Mouse (Mus musculus) liver, embryonic 15.5 days (tissue): ENCODE measurements around the gene Gm20388. TPM values are rescaled to one million over a fixed set of nuclear protein-coding genes. Genes with fewer than 3 reads are reported as not detected.

ENCODE experiments used
- ATAC-seq: fragments of 200-750 bp; cut with Nextera tagmentation; 2 replicates; pipeline ENCODE4 v1.8.0; 2017; ENCODE audit warnings: moderate number of reproducible peaks, mild to moderate bottlenecking, moderate library complexity; ENCODE audit not compliant: insufficient read depth
- H3K27ac ChIP-seq: fragments of 300-500 bp; sonication (generic); replicated peaks from 2 replicates; pipeline ENCODE4 v1.5.1; 2015; ENCODE audit warnings: mild to moderate bottlenecking, inconsistent platforms
- H3K27me3 ChIP-seq: fragments of 300-500 bp; sonication (generic); 2 replicates; pipeline ENCODE4 v1.6.1; 2015; ENCODE audit warnings: mild to moderate bottlenecking, inconsistent platforms
- H3K36me3 ChIP-seq: fragments of 300-500 bp; sonication (generic); replicated peaks from 2 replicates; pipeline ENCODE4 v1.6.1; 2015; ENCODE audit warnings: moderate library complexity, mild to moderate bottlenecking, inconsistent platforms
- H3K4me1 ChIP-seq: fragments of 300-500 bp; sonication (generic); replicated peaks from 2 replicates; pipeline ENCODE4 v1.6.1; 2015; ENCODE audit warnings: inconsistent platforms
- H3K4me2 ChIP-seq: fragments of 300-500 bp; sonication (generic); 2 replicates; pipeline ENCODE4 v1.6.1; 2015; ENCODE audit warnings: moderate library complexity, mild to moderate bottlenecking, inconsistent platforms
- H3K4me3 ChIP-seq: fragments of 300-500 bp; sonication (generic); replicated peaks from 2 replicates; pipeline ENCODE4 v1.5.1; 2015; ENCODE audit warnings: mild to moderate bottlenecking, inconsistent platforms
- H3K9ac ChIP-seq: fragments of 300-500 bp; sonication (generic); 2 replicates; pipeline ENCODE4 v1.6.1; 2015; ENCODE audit warnings: moderate library complexity, mild to moderate bottlenecking, inconsistent platforms
- H3K9me3 ChIP-seq: fragments of 300-500 bp; sonication (generic); replicated peaks from 2 replicates; pipeline ENCODE4 v1.6.1; 2016; ENCODE audit warnings: inconsistent platforms
- WGBS: fragments of 180-500 bp; shearing (Covaris S2); methylation state at CpG from one replicate; pipeline ENCODE4 v1.1.7; 2015; ENCODE audit warnings: mixed read lengths; ENCODE audit not compliant: insufficient replicate concordance; 5-methylcytosine and 5-hydroxymethylcytosine counted together
- polyA plus RNA-seq: library from polyadenylated mRNA; unstranded; fragments of >200 nt; fragmentation: Nextera tagmentation; extraction: Ambion mirVana; gene quantifications from 2 replicates; pipeline ENCODE4 v1.2.1, GENCODE M21; 2015

Gene Gm20388
- polyA plus RNA-seq, 1 experiment from 2014 or later, result not detected

GRCm38 (mm10) chr8:119938481-119938880 is 27.8 kb downstream of the Gm20388 start:
- no peak for ATAC-seq
- H3K36me3 ChIP-seq, result peaks cover 97% of the 10 kb centered on the region
- WGBS, result 82% methylated on average over 7 of the region's 7 CpGs
- H3K27me3 ChIP-seq, result no peaks in the 10 kb centered on the region
- no peak overlapping the region for H3K9ac ChIP-seq
- H3K4me1 ChIP-seq, result peaks cover 10% of the 10 kb centered on the region; the same call in 1 of the 2 replicates
- no peak overlapping the region for H3K4me3 ChIP-seq
- no peaks in the 10 kb centered on the region for H3K9me3 ChIP-seq
- H3K27ac ChIP-seq, result no peak overlapping the region
- no peak overlapping the region for H3K4me2 ChIP-seq

GRCm38 (mm10) chr8:119939336-119939735 is 28.7 kb downstream of the Gm20388 start:
- no peak for ATAC-seq
- 84% methylated on average over 2 of the region's 2 CpGs for WGBS
- H3K27ac ChIP-seq, result no peak overlapping the region

GRCm38 (mm10) chr8:119941471-119941870 is 30.8 kb downstream of the Gm20388 start:
- Histone ChIP-seq H3K27ac (no peak overlapping the region), H3K36me3 (peaks cover 99% of the 10 kb centered on the region), H3K4me3 (no peak overlapping the region), H3K4me2 (no peak overlapping the region), H3K4me1 (peaks cover 7% of the 10 kb centered on the region; the same call in 1 of the 2 replicates), H3K27me3 (no peaks in the 10 kb centered on the region), H3K9ac (no peak overlapping the region), H3K9me3 (no peaks in the 10 kb centered on the region)
- 92% methylated on average over 18 of the region's 18 CpGs for WGBS
- ATAC-seq, result no peak

More at GRCm38 (mm10) chr8:119939336-119939735, 28.7 kb downstream of the Gm20388 start:
- peaks cover 97% of the 10 kb centered on the region for H3K36me3 ChIP-seq
- H3K27me3 ChIP-seq, result no peaks in the 10 kb centered on the region
- H3K4me1 ChIP-seq, result peaks cover 8% of the 10 kb centered on the region; the same call in 1 of the 2 replicates
- H3K4me2 ChIP-seq, result no peak overlapping the region
- no peak overlapping the region for H3K4me3 ChIP-seq
- H3K9ac ChIP-seq, result no peak overlapping the region
- no peaks in the 10 kb centered on the region for H3K9me3 ChIP-seq

GRCm38 (mm10) chr8:119943616-119944015 is 33.0 kb downstream of the Gm20388 start:
- Histone ChIP-seq H3K9ac (no peak overlapping the region), H3K27me3 (no peaks in the 10 kb centered on the region), H3K9me3 (no peaks in the 10 kb centered on the region), H3K27ac (no peak overlapping the region), H3K4me2 (no peak overlapping the region), H3K36me3 (peaks cover 99% of the 10 kb centered on the region), H3K4me1 (no peaks in the 10 kb centered on the region), H3K4me3 (no peak overlapping the region)
- WGBS, result 80% methylated on average over 10 of the region's 10 CpGs
- no peak for ATAC-seq

DNA sequence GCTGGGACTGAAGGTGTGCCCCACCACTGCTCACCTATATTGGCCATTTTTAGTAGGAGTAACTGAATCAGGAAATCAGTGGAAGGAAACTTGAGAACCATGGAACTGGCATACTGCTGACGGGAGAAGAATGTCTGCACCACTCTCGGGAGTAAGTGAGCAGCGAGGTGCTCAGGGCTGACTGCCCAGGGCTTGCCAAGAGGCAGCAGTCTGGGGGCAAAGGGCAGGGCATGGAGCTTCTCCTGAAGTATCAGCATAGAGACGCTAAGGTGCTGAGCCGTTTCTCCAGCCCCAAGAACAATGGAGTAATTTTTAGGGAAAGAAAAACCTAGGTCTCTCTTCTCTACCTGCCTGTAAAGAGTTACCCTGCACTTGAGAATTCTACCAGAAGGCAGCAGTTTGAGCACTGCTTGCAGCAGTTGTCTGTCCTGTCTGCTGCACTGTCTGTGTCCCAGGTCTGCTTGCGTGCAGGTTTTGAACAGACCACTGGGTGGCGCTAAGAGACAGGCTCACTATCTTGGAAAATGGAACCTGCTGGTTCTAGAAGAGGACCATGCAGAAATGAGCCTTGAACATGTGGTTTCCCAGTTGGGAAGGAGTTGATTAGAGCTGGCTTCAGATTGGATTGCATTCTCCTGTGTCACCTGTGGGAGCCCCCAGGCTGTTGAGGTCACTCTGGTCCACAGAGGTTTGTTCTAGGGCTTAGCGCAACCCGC is 33.6 kb downstream of the Gm20388 start:
- Histone ChIP-seq H3K9ac (no peak overlapping the region), H3K36me3 (peaks cover 99% of the 10 kb centered on the region)
- 70% methylated on average over 9 of the region's 9 CpGs for WGBS

GRCm38 (mm10) chr8:119946326-119946865 is 35.8 kb downstream of the Gm20388 start:
- no peaks in the 10 kb centered on the region for H3K9me3 ChIP-seq
- H3K4me1 ChIP-seq, result no peaks in the 10 kb centered on the region
- ATAC-seq, result no peak
- H3K27ac ChIP-seq, result no peak overlapping the region
- WGBS, result 84% methylated on average over 8 of the region's 8 CpGs
- no peak overlapping the region for H3K4me3 ChIP-seq
- peaks cover 99% of the 10 kb centered on the region for H3K36me3 ChIP-seq
- H3K9ac ChIP-seq, result no peak overlapping the region
- H3K4me2 ChIP-seq, result no peak overlapping the region
- H3K27me3 ChIP-seq, result no peaks in the 10 kb centered on the region

More for the DNA sequence above, 33.6 kb downstream of the Gm20388 start:
- Histone ChIP-seq H3K9me3 (no peaks in the 10 kb centered on the region), H3K4me1 (no peaks in the 10 kb centered on the region), H3K4me3 (no peak overlapping the region), H3K27ac (no peak overlapping the region), H3K4me2 (no peak overlapping the region), H3K27me3 (no peaks in the 10 kb centered on the region)
- ATAC-seq, result 0 out of 2 replicates have a peak, but pooled peaks have one; percentile 19

- no peak overlapping the region for H3K27ac ChIP-seq
- ATAC-seq, result no peak
- H3K4me1 ChIP-seq, result no peaks in the 10 kb centered on the region
- no peaks in the 10 kb centered on the region for H3K27me3 ChIP-seq
- no peaks in the 10 kb centered on the region for H3K9me3 ChIP-seq
- H3K9ac ChIP-seq, result no peak overlapping the region
- WGBS, result 85% methylated on average over 19 of the region's 19 CpGs
- no peak overlapping the region for H3K4me2 ChIP-seq
- H3K4me3 ChIP-seq, result no peak overlapping the region
- peaks cover 99% of the 10 kb centered on the region for H3K36me3 ChIP-seq
These were observed 37.0 kb downstream of the Gm20388 start for GRCm38 (mm10) chr8:119947653-119948052.

DNA sequence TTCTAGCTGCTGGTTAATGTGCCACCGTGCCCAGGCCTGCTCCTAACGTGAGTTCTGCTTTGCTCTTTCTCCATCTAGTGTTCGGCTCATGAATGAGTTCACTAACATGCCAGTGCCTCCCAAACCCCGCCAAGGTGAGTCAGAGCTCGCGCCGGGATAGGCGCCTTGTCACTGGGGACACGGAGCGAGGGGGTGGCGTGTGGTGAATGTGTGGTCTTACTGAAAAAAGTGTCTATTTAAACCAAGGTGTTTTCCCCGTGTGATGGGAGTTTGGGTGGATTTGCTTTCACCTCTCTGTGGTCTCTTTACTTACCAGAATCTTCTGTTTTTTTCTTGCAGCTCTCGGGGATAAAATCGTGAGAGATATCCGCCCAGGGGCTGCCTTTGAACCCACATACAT is 37.7 kb downstream of the Gm20388 start:
- no peaks in the 10 kb centered on the region for H3K9me3 ChIP-seq
- H3K4me3 ChIP-seq, result no peak overlapping the region
- H3K9ac ChIP-seq, result no peak overlapping the region
- no peaks in the 10 kb centered on the region for H3K27me3 ChIP-seq
- ATAC-seq, result no peak
- no peak overlapping the region for H3K27ac ChIP-seq
- H3K4me2 ChIP-seq, result no peak overlapping the region
- peaks cover 99% of the 10 kb centered on the region for H3K36me3 ChIP-seq
- no peaks in the 10 kb centered on the region for H3K4me1 ChIP-seq
- WGBS, result 87% methylated on average over 15 of the region's 15 CpGs

GRCm38 (mm10) chr8:119952282-119952681 is 41.6 kb downstream of the Gm20388 start:
- WGBS, result 77% methylated on average over 7 of the region's 7 CpGs
- peaks cover 99% of the 10 kb centered on the region for H3K36me3 ChIP-seq
- H3K9ac ChIP-seq, result no peak overlapping the region

DNA sequence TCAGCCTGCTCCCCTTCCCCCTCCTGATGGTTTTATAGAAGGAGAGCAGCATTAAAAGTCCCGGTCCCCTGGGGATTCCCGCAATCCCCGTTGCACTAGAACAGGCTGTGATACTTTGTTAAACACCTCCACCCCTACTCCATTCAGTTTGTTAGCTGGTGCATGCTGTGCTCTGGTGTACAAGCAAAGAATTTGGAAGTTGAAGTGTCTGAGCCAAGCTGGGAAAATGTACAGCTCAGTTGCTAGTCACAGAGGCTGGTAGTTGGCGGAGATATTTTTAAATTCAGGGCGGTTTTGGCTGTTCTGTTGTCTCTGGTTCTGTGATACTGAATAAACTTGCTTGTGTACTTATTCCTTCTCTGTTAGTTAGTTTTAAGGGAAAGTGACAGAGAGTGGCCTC is 42.1 kb downstream of the Gm20388 start:
- no peak overlapping the region for H3K9ac ChIP-seq
- H3K27ac ChIP-seq, result no peak overlapping the region
- H3K4me1 ChIP-seq, result no peaks in the 10 kb centered on the region
- ATAC-seq, result no peak
- H3K4me3 ChIP-seq, result no peak overlapping the region
- H3K36me3 ChIP-seq, result peaks cover 99% of the 10 kb centered on the region
- 90% methylated on average over 5 of the region's 5 CpGs for WGBS
- H3K9me3 ChIP-seq, result no peaks in the 10 kb centered on the region
- H3K27me3 ChIP-seq, result no peaks in the 10 kb centered on the region
- no peak overlapping the region for H3K4me2 ChIP-seq

More at GRCm38 (mm10) chr8:119952282-119952681, 41.6 kb downstream of the Gm20388 start:
- no peak overlapping the region for H3K4me3 ChIP-seq
- H3K4me2 ChIP-seq, result no peak overlapping the region
- no peak for ATAC-seq
- no peaks in the 10 kb centered on the region for H3K4me1 ChIP-seq
- H3K27ac ChIP-seq, result no peak overlapping the region
- no peaks in the 10 kb centered on the region for H3K27me3 ChIP-seq
- H3K9me3 ChIP-seq, result no peaks in the 10 kb centered on the region

GRCm38 (mm10) chr8:119955333-119955732 is 44.7 kb downstream of the Gm20388 start:
- WGBS, result 91% methylated on average over 8 of the region's 8 CpGs
- no peak overlapping the region for H3K27ac ChIP-seq

More at GRCm38 (mm10) chr8:119955333-119955732, 44.7 kb downstream of the Gm20388 start:
- no peaks in the 10 kb centered on the region for H3K27me3 ChIP-seq
- no peaks in the 10 kb centered on the region for H3K9me3 ChIP-seq
- H3K36me3 ChIP-seq, result peaks cover 82% of the 10 kb centered on the region
- no peak overlapping the region for H3K9ac ChIP-seq
- ATAC-seq, result no peak
- H3K4me1 ChIP-seq, result no peaks in the 10 kb centered on the region
- H3K4me2 ChIP-seq, result no peak overlapping the region
- H3K4me3 ChIP-seq, result no peak overlapping the region
